Mouse (Mus musculus) granulocyte monocyte progenitor cell, adult 5-6 weeks (primary cell): Measurements from ENCODE around the gene Ccdc88c. TPM values are rescaled to one million over a fixed set of nuclear protein-coding genes. Genes with fewer than 3 reads are reported as not detected.

Source experiments
- ATAC-seq: replicated peaks from 2 replicates; pipeline ENCODE4 v1.8.0; 2016; ENCODE audit warnings: mild to moderate bottlenecking, moderate TSS enrichment, inconsistent platforms; ENCODE audit not compliant: poor library complexity, severe bottlenecking
- total RNA-seq, 2 experiments: library from RNA; stranded (forward) in 1 of 2; stranded (reverse) in 1 of 2; fragments of 200-712, 200-1000 nt in 1 of 2; fragments of >200 nt in 1 of 2; fragmentation: Nextera tagmentation in 1 of 2; gene quantifications; 2 replicates each; pipeline ENCODE4 v1.2.3; 2014 to 2017

Ccdc88c gene
- 70.3 and 72.3 TPM in 2 replicates for total RNA-seq (2014; fragmentation: Nextera tagmentation)
- total RNA-seq (2017): 77.0 and 92.0 TPM in 2 replicates

DNA sequence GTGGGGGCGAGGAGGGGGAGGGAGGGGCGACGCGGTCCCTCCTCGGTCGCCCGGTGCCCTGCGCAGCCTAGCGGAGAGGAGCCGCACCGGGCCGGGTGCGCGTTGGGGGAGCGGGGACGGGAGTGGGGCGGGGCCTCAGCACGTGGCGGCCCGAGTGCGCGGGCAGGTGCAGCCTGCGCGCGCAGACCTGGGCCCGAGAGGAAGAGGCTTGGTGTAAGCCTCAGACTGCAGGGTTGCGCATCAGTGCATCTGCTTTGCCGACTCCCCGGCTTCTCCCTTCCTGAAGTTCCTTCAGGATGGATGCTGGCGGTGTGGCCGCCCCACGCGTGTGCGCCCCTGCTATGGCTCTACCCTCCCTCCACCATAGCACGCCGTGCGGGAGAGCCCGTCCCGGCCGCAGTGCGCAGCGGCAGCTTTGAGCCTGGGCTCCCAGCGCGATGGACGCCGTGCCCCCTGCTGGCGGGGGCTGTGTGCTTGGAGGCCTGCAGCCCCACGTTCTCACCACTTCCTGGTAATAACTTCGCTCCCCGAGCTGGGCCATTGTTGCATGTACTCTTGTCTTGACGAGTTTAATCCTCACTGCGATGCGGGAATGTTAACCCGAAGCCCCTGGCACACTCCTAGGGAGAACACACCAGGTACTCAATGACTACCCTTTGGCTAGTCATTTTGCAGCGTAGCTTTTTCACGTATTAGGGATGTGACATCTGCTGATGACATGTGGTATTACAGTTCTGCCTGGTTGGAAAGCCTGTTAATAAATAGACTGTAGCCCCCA is at the start of gene Ccdc88c:
TSS of gene Ccdc88c (minus strand) at position 103 of the 778 bp plus-strand sequence.
- peak; percentile 79 for ATAC-seq

DNA sequence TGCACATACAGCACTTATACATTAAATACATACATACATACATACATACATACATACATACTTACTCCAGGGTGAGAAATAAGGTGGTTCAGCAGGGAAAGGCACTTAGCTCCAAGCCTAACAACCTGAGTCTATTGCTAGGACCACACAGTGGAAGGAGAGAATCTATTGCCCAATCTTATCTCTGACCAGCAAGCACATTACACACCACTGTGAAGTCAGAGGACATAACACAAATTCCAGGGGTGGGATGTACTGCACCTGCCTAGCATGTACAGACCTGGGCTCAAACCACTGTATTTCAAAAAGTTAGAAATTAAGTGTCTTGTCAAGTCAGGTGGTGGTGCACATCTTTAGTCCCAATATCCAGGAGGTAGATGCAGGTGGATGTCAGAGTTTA is 49.1 kb upstream of the Ccdc88c start:
- peak; percentile 40 for ATAC-seq

- no peak for ATAC-seq
Measured at GRCm38 (mm10) chr12:101075433-101075832, 46.6 kb upstream of the Ccdc88c start.

- ATAC-seq: peak; percentile 57; the same call in 1 of the 2 replicates
Measured at GRCm38 (mm10) chr12:101074821-101075429, 46.1 kb upstream of the Ccdc88c start.

DNA sequence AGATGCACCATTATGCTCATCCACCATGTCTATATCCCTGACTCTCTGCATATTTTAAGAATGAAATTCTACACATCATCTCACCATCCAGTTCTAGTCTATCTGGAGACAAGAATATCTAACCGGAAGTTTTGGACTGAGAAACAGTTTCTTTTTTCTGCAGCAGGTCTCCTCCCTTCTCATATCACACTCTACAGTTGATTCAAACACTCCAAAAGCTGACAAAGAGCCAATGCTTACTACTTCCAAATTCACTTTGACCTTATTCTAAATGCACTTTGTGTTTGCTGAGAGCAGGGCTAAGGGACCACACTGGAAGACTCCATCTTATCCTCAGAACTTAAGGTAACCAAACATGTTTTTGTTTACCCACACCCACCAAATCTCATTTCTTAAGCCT is 41.0 kb upstream of the Ccdc88c start:
- ATAC-seq: no peak

DNA sequence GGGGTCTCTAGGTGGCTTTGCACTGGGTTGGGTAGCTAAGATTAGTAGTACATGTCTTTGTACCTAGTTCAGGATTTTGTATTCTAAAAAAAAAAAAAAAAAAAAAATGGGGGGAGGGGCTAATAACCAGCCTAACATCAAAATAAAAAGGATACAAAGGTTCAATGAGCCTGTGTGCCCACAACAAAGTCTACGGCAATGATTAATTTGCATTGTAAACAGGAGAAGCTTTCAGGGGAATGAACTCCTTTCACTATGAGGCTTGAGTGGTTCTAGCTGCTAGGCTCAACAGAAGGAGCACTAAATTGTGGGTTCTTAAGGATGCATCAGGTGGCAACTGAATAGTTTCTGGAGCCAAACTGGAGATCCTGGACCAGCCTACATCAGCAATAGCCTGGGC is 37.5 kb upstream of the Ccdc88c start:
- ATAC-seq: no peak

- no peak for ATAC-seq
Measured at GRCm38 (mm10) chr12:101039956-101040355, 11.1 kb upstream of the Ccdc88c start.

DNA sequence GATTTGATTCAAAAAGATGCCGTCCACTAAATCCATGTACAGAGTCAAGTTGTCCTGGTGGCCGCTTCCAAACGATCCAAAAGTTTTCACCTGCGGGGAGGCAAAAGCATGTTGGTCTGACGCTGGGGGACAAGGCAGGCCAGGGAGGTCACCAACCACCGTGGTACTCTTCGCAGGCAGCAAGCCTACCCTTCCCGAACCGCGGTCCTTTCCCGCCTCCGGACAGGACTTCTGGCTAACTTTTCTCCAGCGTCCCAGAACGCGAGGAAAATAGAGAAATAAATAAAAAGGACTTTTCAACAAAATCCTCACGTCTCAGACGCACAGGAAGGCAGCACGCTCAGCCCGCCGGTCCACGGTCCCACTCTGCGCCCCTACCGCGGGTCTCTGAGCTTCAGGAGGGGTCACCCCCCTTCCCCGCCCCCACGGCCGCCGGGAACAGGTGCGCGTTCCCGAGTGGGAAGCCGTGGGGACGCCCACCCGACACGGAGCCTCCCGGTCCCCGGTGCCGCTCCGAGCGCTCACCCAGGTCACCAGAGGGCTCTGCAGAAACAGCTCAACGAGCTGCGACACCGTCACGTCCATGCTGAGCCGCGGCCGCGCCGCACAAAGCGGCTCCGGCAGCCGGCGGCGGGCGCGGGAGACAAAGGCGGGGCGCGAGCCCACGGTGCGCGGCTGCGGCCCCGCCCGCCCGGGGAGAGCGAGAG is 456 bp downstream of the Ccdc88c start:
- no peak for ATAC-seq

GRCm38 (mm10) chr12:101027451-101028246 is 1.2 kb downstream of the Ccdc88c start:
- ATAC-seq: 0 out of 2 replicates have a peak, but pooled peaks have one; percentile 6

GRCm38 (mm10) chr12:101026946-101027345 is 1.9 kb downstream of the Ccdc88c start:
- ATAC-seq: no peak

DNA sequence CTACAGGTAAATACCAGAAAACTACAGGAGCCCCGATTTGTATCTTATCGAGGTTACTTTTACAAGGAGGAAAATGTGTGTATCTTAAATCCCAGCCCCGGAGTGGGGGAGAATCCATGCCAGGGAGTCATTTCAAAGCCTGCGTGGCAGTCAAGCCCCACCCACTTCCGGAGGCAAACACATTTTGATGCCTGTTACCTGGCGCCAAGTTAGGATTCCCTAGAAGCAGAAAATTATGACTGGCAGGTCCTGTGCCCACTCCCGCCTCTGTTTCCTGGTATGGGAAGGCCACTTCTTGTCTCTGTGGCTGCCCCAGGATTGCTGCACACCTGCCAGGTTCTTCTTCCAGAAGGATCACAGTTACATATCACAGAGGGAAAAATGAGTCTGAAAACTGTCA is 2.3 kb downstream of the Ccdc88c start:
- no peak for ATAC-seq

- ATAC-seq: no peak
Measured at GRCm38 (mm10) chr12:101026025-101026424, 2.8 kb downstream of the Ccdc88c start.

DNA sequence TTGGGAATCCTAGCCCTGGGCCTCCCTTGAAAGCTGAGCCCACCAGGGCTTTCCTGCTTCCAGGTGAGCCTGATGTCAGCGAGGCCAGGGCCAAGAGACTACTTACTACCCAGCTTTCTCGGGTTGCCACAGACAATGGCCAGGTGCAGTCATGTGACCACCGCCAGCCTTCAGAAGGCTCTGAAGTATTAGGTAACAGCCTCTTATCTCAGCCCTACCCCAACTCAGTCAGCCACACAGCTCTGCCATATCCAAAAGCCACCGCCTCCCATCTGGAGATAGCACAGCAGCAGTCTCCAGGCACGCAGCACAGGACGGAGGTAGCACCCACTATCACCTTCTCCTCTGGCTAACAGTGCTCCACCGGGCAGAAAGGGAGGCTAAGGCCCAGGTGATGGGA is 3.5 kb downstream of the Ccdc88c start:
- ATAC-seq: no peak

- no peak for ATAC-seq
Measured at GRCm38 (mm10) chr12:101024824-101025223, 4.0 kb downstream of the Ccdc88c start.

- ATAC-seq: no peak
Measured at GRCm38 (mm10) chr12:101023143-101023542, 5.7 kb downstream of the Ccdc88c start.

DNA sequence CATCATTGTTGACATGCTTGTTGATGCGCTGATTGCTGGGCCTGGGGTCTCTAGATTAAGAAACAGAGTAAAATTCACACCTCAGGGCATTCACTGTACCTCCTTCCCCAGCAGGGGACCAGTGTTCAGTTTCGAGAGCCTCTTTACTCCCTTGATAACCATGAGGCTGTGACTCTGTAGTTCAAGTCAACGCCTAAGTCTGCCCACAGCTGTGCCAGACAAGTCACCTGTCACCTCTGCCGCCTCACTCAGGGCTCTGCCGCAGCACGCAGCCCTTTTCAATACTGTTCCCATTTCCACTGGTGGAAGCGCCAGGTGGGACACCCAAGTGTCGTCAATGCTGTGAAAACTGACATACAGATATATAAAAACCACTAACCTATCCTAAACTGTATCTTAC is 6.5 kb downstream of the Ccdc88c start:
- ATAC-seq: no peak

DNA sequence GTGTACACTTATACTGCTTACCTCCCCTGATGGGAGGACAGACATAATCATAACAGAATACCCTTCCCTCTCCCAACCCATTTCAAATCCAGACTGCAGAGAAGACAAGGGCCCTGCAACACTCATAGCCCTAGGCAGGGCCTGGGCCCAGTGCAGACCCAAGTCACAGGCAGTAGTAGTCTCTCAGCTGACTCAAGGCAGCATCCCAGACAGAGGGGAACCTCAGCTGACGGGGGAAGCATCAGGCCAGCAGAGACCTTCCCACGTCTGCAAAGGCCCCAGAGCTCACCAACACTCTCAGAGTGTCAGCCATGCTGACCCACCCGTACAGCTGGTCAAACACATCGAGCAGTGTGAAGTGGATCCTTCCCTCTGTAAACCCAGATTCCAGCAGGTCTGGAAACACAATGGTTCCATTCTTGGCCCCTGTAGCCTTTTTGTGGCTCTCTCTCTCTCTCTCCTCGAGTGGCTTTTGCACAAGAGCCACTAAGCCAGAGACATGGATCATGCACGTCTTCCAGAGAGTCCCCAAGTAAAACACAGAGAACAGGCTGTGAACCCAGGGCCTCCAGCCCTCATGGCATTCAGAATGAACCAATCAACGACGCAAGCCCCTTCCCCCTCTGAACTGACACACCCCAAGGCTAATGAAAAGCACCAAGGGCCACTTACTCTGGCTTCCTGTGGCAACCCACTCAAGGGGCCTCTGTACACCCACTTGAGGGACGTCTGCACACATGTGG is 7.2 kb downstream of the Ccdc88c start:
- no peak for ATAC-seq

DNA sequence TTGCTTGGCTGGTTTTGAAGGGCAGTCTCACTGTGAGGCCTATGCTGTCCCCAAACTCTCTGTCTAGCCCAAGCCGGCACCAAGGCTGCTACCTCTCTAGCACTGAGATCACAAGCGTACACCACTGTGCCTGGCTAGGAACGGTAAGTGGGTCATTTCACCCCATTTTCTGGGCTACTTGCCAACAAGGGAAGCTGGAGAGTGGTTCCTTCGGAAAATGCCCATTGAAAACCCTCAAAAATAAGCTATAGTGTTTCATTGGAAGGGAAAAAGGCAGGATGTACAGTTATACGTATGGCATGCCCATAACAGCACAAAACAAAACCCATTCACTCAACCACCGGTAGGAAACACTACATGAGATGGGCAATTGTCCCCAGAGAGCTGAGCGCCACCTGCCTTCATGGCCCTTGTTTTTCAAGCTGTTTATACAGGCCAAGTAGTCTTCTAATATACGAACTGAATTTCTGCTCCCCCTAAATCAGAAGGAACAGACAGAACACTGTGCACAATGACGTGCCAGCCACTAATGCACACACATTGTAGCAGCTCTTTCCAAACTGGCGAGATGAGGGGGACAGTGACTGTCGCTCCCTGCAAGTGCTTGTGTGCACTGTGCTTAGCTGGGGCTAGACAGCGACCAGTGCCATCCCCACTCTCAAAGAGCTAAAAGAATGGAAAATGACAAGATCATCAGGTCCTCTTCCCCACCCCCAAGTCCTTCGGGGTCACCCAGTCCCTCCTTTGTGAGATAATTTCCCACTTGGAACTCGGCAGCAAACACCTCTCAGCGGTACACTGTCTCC is 8.4 kb downstream of the Ccdc88c start:
- ATAC-seq: no peak

- no peak for ATAC-seq
Measured at GRCm38 (mm10) chr12:101019443-101019842, 9.4 kb downstream of the Ccdc88c start.
